Mouse (Mus musculus) brain, embryonic 14.5 days (tissue): ENCODE results near the gene Npc2. TPM values are rescaled to one million over a fixed set of nuclear protein-coding genes. Genes with fewer than 3 reads are reported as not detected.

Experiments used
- DNase-seq: peaks from one replicate; pipeline ENCODE4 v3.0.0-alpha.2; 2011; ENCODE audit warnings: low read depth
- CTCF ChIP-seq: fragments of 200-500 bp; IDR thresholded peaks from 2 replicates; pipeline ENCODE4 v1.5.1; 2012; ENCODE audit warnings: inconsistent platforms, mild to moderate bottlenecking, moderate library complexity, borderline replicate concordance; ENCODE audit not compliant: insufficient read depth, insufficient read length; ENCODE audit errors: extremely low read depth
- POLR2A ChIP-seq: fragments of 200-500 bp; IDR thresholded peaks from 2 replicates; pipeline ENCODE4 v1.6.1; 2012; ENCODE audit warnings: mild to moderate bottlenecking, inconsistent platforms, borderline replicate concordance; ENCODE audit not compliant: poor library complexity, insufficient read depth, insufficient read length, severe bottlenecking; ENCODE audit errors: extremely low read depth
- polyA plus RNA-seq: library from polyadenylated mRNA; depleted of rRNA; stranded (reverse); fragments of >200 nt; gene quantifications from 2 replicates; pipeline ENCODE4 v1.2.3, GENCODE M21; 2012; rRNA removed

Npc2 gene
- polyA plus RNA-seq, 1 experiment, result 64.0 TPM

- TF ChIP-seq POLR2A (no peak), CTCF (no peak)
- DNase-seq, result no peak
Observed at GRCm38 (mm10) chr12:84714578-84714977, 58.4 kb downstream of the Npc2 start.

- peak; percentile 45 for DNase-seq
- TF ChIP-seq CTCF (no peak), POLR2A (no peak)
Observed at GRCm38 (mm10) chr12:84709842-84710439, 63.0 kb downstream of the Npc2 start.

- TF ChIP-seq CTCF (no peak), POLR2A (no peak)
- no peak for DNase-seq
Observed at GRCm38 (mm10) chr12:84707804-84708203, 65.1 kb downstream of the Npc2 start.

GRCm38 (mm10) chr12:84706886-84707285 lies 66.1 kb downstream of the Npc2 start:
- TF ChIP-seq CTCF (no peak), POLR2A (no peak)
- no peak for DNase-seq

Other genes with a start within 250 kb of the Npc2 start
- 2.5 and 5.8 TPM in 2 replicates for gene Vsx2, start 203.4 kb downstream of the Npc2 start, polyA plus RNA-seq
- 25.1 and 34.0 TPM in 2 replicates for gene Abcd4, start 155.7 kb downstream of the Npc2 start, polyA plus RNA-seq
- 0.03 TPM in 1 of 2 replicates, not detected in the other for gene Vrtn, start 132.1 kb downstream of the Npc2 start, polyA plus RNA-seq
- 5.0 and 10.1 TPM in 2 replicates for gene Syndig1l, start 74.3 kb downstream of the Npc2 start, polyA plus RNA-seq
- gene Isca2, start 99 bp upstream of the Npc2 start, polyA plus RNA-seq, result 80.2 and 131 TPM in 2 replicates
- 0.72 and 1.4 TPM in 2 replicates for gene Ltbp2, start 103.4 kb upstream of the Npc2 start, polyA plus RNA-seq
- 82.0 and 91.1 TPM in 2 replicates for gene Fcf1, start 197.7 kb upstream of the Npc2 start, polyA plus RNA-seq
- gene Arel1, start 197.7 kb upstream of the Npc2 start, polyA plus RNA-seq, result 55.9 and 60.9 TPM in 2 replicates
- gene Ylpm1, start 223.2 kb upstream of the Npc2 start, polyA plus RNA-seq, result 39.8 and 66.7 TPM in 2 replicates